ENCODE assay signal across 15 mouse cellular contexts in genomic region chr19:34284826-34285225, GRCm38 (mm10). TPM values are rescaled to one million over a fixed set of nuclear protein-coding genes. Genes with fewer than 3 reads are reported as not detected.
"Had no signal": no experiment of that assay in that cellular context is flagged by ENCODE, and none has a peak within 500 bp of the region (broad histone marks: within the 10 kb centered on the region; RNA-seq: fewer than 3 reads in every experiment).

No protein-coding gene starts in this region.

- H3K9me3 ChIP-seq: heart, embryonic 10.5 days; heart, embryonic 12.5 days; hindbrain, embryonic 13.5 days; hindbrain, embryonic 15.5 days; kidney, embryonic 15.5 days; limb, embryonic 13.5 days; limb, embryonic 15.5 days; liver, embryonic 13.5 days; liver, embryonic 15.5 days had no signal

- H3K27ac ChIP-seq: heart, embryonic 10.5 days; hindbrain, embryonic 13.5 days; hindbrain, embryonic 15.5 days; hindbrain, postnatal 0 days; kidney, embryonic 15.5 days; kidney, postnatal 0 days; limb, embryonic 13.5 days; limb, embryonic 15.5 days; liver, embryonic 13.5 days; liver, embryonic 15.5 days had no signal

- H3K9ac ChIP-seq: heart, embryonic 12.5 days; hindbrain, embryonic 13.5 days; hindbrain, embryonic 15.5 days; kidney, embryonic 15.5 days; limb, embryonic 13.5 days; limb, embryonic 15.5 days; liver, embryonic 13.5 days; liver, embryonic 15.5 days had no signal

- H3K4me3 ChIP-seq: heart, embryonic 10.5 days; heart, embryonic 12.5 days; hindbrain, embryonic 13.5 days; hindbrain, embryonic 15.5 days; kidney, embryonic 15.5 days; limb, embryonic 13.5 days; limb, embryonic 15.5 days; liver, embryonic 13.5 days; liver, embryonic 15.5 days had no signal

- H3K36me3 ChIP-seq: heart, embryonic 10.5 days; heart, embryonic 12.5 days; hindbrain, embryonic 13.5 days; hindbrain, embryonic 15.5 days; kidney, embryonic 15.5 days; limb, embryonic 13.5 days; limb, embryonic 15.5 days; liver, embryonic 13.5 days; liver, embryonic 15.5 days had no signal

- ATAC-seq: hindbrain, postnatal 0 days; intestine, embryonic 16.5 days had no signal

- H3K4me1 ChIP-seq: hindbrain, embryonic 15.5 days; kidney, embryonic 15.5 days; limb, embryonic 13.5 days; liver, embryonic 13.5 days; liver, embryonic 15.5 days had no signal

- H3K4me2 ChIP-seq: hindbrain, embryonic 13.5 days; limb, embryonic 13.5 days; limb, embryonic 15.5 days; liver, embryonic 13.5 days had no signal

- DNase-seq: kidney, adult 11 months; left cerebral cortex, postnatal 4 days; liver, embryonic 13.5 days had no signal

- H3K27me3 ChIP-seq: hindbrain, embryonic 13.5 days; hindbrain, embryonic 15.5 days; kidney, embryonic 15.5 days; limb, embryonic 13.5 days; limb, embryonic 15.5 days; liver, embryonic 13.5 days; liver, embryonic 15.5 days had no signal

RNA-seq across cellular contexts. Expression of gene Acta2, which starts 29.4 kb away (rescaled TPM):
- total RNA-seq: hematopoietic stem cell, adult 5-6 weeks had no signal
